Mouse (Mus musculus): ENCODE measurements around the gene Gpr155.

DNA sequence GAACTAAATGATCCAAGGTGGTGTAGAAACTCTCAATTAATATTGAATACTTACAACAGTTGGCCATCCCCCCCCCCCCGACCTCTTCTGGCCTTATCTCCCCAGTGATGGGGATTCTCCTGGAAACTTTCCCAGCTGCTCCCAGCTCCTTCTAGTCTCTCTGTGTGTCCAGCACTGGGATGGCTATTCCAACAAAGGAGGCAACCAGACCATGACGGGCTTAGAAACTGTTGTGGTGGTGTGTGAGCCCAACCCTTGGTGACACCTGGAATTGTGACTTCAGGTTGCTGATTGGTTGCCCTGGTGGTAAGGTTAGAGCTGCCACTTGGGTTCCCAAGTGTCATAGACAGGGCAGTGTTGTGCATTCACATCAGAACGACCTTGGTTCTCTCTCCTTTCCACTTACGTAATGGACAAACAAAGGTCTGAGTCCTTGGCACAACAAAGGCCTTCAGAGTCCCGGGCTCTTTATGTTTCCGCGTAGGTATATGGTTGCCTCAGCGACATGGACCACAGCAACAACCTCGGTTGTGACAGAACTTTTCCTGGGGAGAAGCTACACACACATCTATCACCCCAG, 20.1 kb upstream of the Gpr155 start:
- TF ChIP-seq CTCF (conservative IDR thresholded peaks at IDR 0.05; ENCODE audit: insufficient read depth, insufficient read length, low read depth, low read length) (no peak), POLR2A (IDR thresholded peaks at IDR 0.05; ENCODE audit: low read depth, low read length) (no peak)

Data from kidney, adult 2 months (tissue).